Mouse (Mus musculus) hindbrain, embryonic 11.5 days (tissue): ENCODE results near the gene Serpind1. TPM values are rescaled to one million over a fixed set of nuclear protein-coding genes. Genes with fewer than 3 reads are reported as not detected.

Source experiments
- ATAC-seq: fragments of 200-750 bp; cut with Nextera tagmentation; 2 replicates; pipeline ENCODE4 v1.8.0; 2017; ENCODE audit warnings: mild to moderate bottlenecking, moderate TSS enrichment, moderate library complexity; ENCODE audit not compliant: low FRiP score
- DNase-seq: peaks from one replicate; pipeline ENCODE4 v3.0.0-alpha.2; 2015; ENCODE audit warnings: low spot score
- H3K27ac ChIP-seq: fragments of 300-500 bp; sonication (generic); 2 replicates; pipeline ENCODE4 v1.5.1; 2014; ENCODE audit warnings: mild to moderate bottlenecking, low read depth, low read length
- H3K27me3 ChIP-seq: fragments of 300-500 bp; sonication (generic); 2 replicates; pipeline ENCODE4 v1.6.1; 2014; ENCODE audit warnings: mild to moderate bottlenecking, low read length, moderate library complexity, mixed read lengths; ENCODE audit not compliant: control insufficient read depth, insufficient read depth
- H3K36me3 ChIP-seq: fragments of 300-500 bp; sonication (generic); 2 replicates; pipeline ENCODE4 v1.6.1; 2014; ENCODE audit warnings: mild to moderate bottlenecking, low read length, moderate library complexity, mixed read lengths; ENCODE audit not compliant: control insufficient read depth, insufficient read depth
- H3K4me1 ChIP-seq: fragments of 300-500 bp; sonication (generic); replicated peaks from 2 replicates; pipeline ENCODE4 v1.6.1; 2014; ENCODE audit warnings: low read length, mixed read lengths; ENCODE audit not compliant: control insufficient read depth, insufficient read depth
- H3K4me2 ChIP-seq: fragments of 300-500 bp; sonication (generic); replicated peaks from 2 replicates; pipeline ENCODE4 v1.6.1; 2014; ENCODE audit warnings: mild to moderate bottlenecking, low read depth, low read length
- H3K4me3 ChIP-seq: fragments of 300-500 bp; sonication (generic); 2 replicates; pipeline ENCODE4 v1.5.1; 2014; ENCODE audit warnings: low read depth, low read length
- H3K9ac ChIP-seq: fragments of 300-500 bp; sonication (generic); 2 replicates; pipeline ENCODE4 v1.6.1; 2014; ENCODE audit warnings: low read depth, low read length
- H3K9me3 ChIP-seq: fragments of 300-500 bp; sonication (generic); 2 replicates; pipeline ENCODE4 v1.6.1; 2016; ENCODE audit warnings: low read length; ENCODE audit not compliant: control insufficient read depth
- WGBS: fragments of 180-500 bp; shearing (Covaris S2); extraction: QIAGEN DNeasy Blood & Tissue Kit; methylation state at CpG from one replicate; pipeline ENCODE4 v1.1.7; 2014; 5-methylcytosine and 5-hydroxymethylcytosine counted together
- polyA plus RNA-seq: library from polyadenylated mRNA; unstranded; fragments of >200 nt; fragmentation: Nextera tagmentation; extraction: Ambion mirVana; gene quantifications from 2 replicates; pipeline ENCODE4 v1.2.1, GENCODE M21; 2014

The Serpind1 gene
- polyA plus RNA-seq, result 0.24 and 0.74 TPM in 2 replicates

DNA sequence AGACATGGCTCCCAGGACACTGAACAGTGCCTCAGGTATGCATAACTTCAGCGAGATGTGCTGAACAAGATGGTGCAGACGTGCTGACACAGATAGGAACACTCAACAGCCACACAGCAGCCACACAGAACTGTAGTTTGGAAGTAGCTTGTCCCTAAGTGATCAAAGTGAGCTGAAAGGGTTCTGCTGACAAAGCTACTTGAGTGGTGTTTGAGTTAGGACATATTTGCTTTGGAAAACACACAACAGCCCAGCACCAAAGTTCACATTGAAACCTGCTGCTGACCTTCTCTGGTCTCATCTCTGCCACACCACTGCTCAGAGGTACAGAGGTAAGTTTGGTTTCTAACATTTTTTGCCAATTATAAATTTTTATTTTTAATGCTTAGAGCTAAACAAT is at the start of gene Serpind1:
TSS of gene Serpind1 (plus strand) at position 256 of the 400 bp plus-strand sequence.
- no peak within 1 kb of the TSS for H3K27ac ChIP-seq
- no peaks in the 10 kb centered on the region for H3K27me3 ChIP-seq
- no peak within 1 kb of the TSS for H3K4me2 ChIP-seq
- 75% methylated on average over 2 of the region's 2 CpGs for WGBS
- DNase-seq (no peak), ATAC-seq (no peak)
- H3K9me3 ChIP-seq, result no peaks in the 10 kb centered on the region
- no peaks in the 10 kb centered on the region for H3K4me1 ChIP-seq
- no peaks in the 10 kb centered on the region for H3K36me3 ChIP-seq
- no peak within 1 kb of the TSS for H3K4me3 ChIP-seq
- no peak within 1 kb of the TSS for H3K9ac ChIP-seq

DNA sequence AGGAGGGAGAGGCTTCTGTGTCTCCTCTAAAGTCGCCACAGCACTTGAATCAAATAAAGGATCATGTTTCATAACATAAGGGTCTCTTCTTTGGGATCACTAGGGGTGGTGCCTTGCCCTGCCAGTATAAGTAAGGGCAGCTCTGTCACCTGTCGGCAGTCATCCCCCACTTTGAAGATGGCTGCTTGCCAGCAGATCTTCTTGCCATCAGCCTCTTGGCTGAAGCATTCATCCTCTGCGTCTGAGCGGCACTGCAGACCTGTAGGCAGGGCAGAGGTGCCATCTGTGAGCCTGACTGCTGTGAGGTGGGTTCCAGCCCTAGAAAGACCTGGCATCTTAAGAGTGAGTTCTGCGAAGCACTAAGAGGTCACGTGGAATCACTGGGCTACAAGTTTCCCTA is 48.0 kb upstream of the Serpind1 start:
- no peak for DNase-seq
- no peaks in the 10 kb centered on the region for H3K4me1 ChIP-seq
- WGBS, result 85% methylated on average over 6 of the region's 6 CpGs
- no peak overlapping the region for H3K9ac ChIP-seq
- H3K36me3 ChIP-seq, result peaks cover 5% of the 10 kb centered on the region; the same call in 1 of the 2 replicates
- H3K27me3 ChIP-seq, result peaks cover 11% of the 10 kb centered on the region
- H3K27ac ChIP-seq, result no peak overlapping the region
- no peak overlapping the region for H3K4me3 ChIP-seq
- H3K4me2 ChIP-seq, result no peak overlapping the region
- no peaks in the 10 kb centered on the region for H3K9me3 ChIP-seq
- ATAC-seq, result no peak

DNA sequence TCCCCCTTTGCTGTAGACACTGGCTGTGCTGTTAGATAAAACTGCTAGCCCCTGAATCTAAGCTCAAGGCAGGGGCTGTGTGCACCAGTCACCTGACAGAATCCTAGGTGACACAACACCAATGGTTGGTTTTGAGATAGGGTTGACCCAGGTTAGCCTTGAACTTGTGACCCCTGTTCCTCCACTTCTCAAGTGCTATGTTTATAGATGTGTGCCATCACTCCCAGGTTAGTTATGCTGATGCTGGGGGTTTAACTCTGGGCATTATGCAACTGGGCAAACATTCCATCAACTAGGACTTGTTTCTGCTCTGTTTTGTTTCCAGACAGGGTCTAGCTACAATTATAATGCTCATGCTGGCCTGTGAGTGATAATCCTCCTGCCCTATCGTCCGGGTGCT is 44.1 kb upstream of the Serpind1 start:
- no peak overlapping the region for H3K4me2 ChIP-seq
- H3K9ac ChIP-seq, result no peak overlapping the region
- no peak for ATAC-seq
- WGBS, result 97% methylated on average over 2 of the region's 2 CpGs
- no peak for DNase-seq
- H3K27me3 ChIP-seq, result no peaks in the 10 kb centered on the region
- no peak overlapping the region for H3K27ac ChIP-seq
- no peaks in the 10 kb centered on the region for H3K4me1 ChIP-seq
- peaks cover 7% of the 10 kb centered on the region; the same call in 1 of the 2 replicates for H3K36me3 ChIP-seq
- no peaks in the 10 kb centered on the region for H3K9me3 ChIP-seq
- no peak overlapping the region for H3K4me3 ChIP-seq

DNA sequence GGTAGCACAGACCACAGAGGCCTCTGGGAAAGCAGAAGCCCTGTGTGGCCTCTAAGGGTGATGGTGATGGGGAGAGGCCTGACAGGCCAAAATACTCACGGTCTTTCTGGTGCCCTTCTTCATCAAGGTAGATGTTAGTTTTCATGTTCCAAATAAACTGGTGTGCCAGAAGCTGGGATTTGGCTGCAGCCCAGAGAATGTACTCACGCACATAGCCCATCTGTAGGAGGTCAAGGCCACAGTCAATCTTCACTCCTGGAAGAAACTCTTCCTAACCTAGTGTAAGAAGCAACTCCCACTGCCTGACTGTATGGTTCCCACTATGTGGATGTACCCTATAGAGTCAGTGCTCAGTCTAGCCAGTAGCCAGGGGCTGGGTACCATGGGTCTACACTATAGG is 40.2 kb upstream of the Serpind1 start:
- DNase-seq (no peak), ATAC-seq (no peak)
- H3K4me2 ChIP-seq, result no peak overlapping the region
- H3K27me3 ChIP-seq, result no peaks in the 10 kb centered on the region
- no peak overlapping the region for H3K27ac ChIP-seq
- H3K4me3 ChIP-seq, result no peak overlapping the region
- H3K9me3 ChIP-seq, result no peaks in the 10 kb centered on the region
- 92% methylated on average over 2 of the region's 2 CpGs for WGBS
- H3K9ac ChIP-seq, result no peak overlapping the region
- no peaks in the 10 kb centered on the region for H3K4me1 ChIP-seq
- H3K36me3 ChIP-seq, result peaks cover 2% of the 10 kb centered on the region; the same call in 1 of the 2 replicates

DNA sequence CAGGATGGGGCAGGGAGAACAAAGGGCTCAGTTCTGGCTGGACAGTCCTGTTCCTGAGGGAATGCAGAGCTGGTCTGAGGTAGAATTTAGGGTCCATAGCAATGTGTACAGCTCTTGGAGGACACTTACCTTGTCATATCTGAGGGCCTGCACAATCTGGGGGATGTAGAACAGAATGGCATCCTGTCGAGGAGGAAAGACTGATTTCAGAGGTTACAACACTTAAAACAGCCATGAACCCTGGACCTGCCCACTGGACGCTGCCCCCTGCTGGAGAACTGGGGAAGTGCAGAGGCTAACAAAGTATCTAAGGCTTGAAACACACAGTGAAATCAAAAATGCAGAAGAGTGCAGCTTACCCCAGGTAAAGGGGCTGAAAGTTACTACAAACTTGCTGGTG is 38.4 kb upstream of the Serpind1 start:
- Histone ChIP-seq H3K4me3 (no peak overlapping the region), H3K27ac (no peak overlapping the region), H3K9me3 (no peaks in the 10 kb centered on the region), H3K36me3 (0 out of 2 replicates have a peak, but pooled peaks cover 2% of the 10 kb centered on the region), H3K4me2 (no peak overlapping the region), H3K9ac (no peak overlapping the region), H3K27me3 (no peaks in the 10 kb centered on the region), H3K4me1 (no peaks in the 10 kb centered on the region)
- ATAC-seq, result no peak
- WGBS, result 10% methylated on average over 2 of the region's 2 CpGs
- peak; percentile 87 for DNase-seq

DNA sequence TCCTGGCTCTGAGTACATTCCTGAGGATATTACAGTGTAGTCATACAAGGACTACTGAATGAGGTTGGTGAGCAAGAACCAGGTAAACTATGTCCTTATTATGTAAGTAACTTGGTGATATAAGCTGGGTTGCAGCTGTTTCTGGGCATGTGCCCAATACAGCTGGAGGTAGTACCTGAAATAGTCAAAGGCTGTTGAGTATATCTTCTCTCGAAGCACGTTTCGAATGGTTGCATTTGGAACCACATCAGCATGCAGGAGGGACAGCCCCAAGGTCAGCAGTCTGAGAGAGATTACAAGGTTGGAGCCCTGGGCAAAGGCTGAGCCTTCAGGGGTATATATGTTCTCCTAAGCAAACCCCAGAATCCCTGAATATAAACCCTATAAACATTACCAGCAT is 30.4 kb upstream of the Serpind1 start:
- no peaks in the 10 kb centered on the region for H3K9me3 ChIP-seq
- no peaks in the 10 kb centered on the region for H3K36me3 ChIP-seq
- WGBS, result 86% methylated on average over 3 of the region's 3 CpGs
- H3K27ac ChIP-seq, result no peak overlapping the region
- no peak overlapping the region for H3K9ac ChIP-seq
- H3K4me1 ChIP-seq, result no peaks in the 10 kb centered on the region
- H3K27me3 ChIP-seq, result no peaks in the 10 kb centered on the region
- DNase-seq (no peak), ATAC-seq (no peak)
- no peak overlapping the region for H3K4me2 ChIP-seq
- H3K4me3 ChIP-seq, result no peak overlapping the region

DNA sequence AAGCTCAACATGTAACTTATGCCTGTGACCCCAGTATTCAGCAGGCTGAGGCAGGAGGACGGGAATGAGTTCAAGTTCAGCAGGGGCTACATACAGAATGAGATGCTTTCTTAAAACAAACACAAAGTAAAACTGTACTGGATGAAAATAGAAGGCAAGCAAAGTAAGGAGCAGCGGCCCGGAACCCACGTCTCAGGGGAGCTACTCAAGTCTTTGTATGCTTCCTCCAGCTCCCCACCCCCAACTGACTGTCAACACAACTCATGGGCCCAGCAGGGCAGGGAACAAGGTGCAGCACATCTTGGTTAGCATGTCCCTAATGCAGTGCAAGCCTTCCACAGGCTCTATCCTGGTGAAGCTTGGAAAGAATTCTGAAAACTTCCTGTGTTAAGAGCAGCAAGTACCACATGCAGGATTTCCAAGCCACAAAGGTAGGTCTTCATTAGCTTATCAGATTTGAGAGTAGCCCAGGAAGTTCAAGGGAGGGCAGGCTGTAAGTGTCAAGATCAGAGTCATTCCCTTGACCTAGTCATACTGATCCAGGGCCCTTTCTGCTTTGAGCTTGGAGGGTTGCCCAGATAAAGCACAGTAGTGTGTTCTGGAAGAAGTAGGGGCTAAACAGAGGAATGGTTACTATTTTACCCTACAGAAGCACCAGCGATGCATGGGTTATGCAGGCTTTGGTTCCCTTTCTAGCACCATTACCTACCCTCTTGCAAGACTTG is 27.5 kb upstream of the Serpind1 start:
- DNase-seq (no peak), ATAC-seq (no peak)
- no peak overlapping the region for H3K9ac ChIP-seq
- 84% methylated on average over 5 of the region's 5 CpGs for WGBS
- no peak overlapping the region for H3K27ac ChIP-seq
- no peak overlapping the region for H3K4me2 ChIP-seq
- no peaks in the 10 kb centered on the region for H3K9me3 ChIP-seq
- no peaks in the 10 kb centered on the region for H3K36me3 ChIP-seq
- H3K27me3 ChIP-seq, result no peaks in the 10 kb centered on the region
- H3K4me3 ChIP-seq, result no peak overlapping the region
- H3K4me1 ChIP-seq, result no peaks in the 10 kb centered on the region

DNA sequence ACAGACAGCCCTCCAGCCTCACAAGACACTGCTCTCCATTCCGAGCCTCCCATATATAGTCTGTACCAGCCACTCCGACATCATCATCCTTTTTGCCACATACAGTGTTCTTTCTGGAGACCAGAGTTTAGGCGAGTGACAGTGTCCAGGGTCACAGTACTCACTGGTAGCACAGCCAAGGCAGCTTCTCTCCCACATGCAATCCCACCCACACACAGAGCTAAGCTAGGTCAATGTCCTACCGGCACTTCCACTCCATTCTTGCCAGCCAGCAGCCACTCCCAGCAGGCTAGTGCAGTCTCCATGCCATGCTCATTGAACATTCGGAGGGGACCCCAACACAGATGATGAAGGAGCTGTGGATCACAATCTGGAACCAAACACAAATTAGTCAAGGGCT is 23.7 kb upstream of the Serpind1 start:
- 0 out of 2 replicates have a peak, but pooled peaks cover 2% of the 10 kb centered on the region for H3K36me3 ChIP-seq
- no peak overlapping the region for H3K4me2 ChIP-seq
- no peaks in the 10 kb centered on the region for H3K9me3 ChIP-seq
- no peaks in the 10 kb centered on the region for H3K4me1 ChIP-seq
- ATAC-seq, result no peak
- no peak overlapping the region for H3K4me3 ChIP-seq
- H3K27ac ChIP-seq, result no peak overlapping the region
- DNase-seq, result no peak
- 88% methylated on average over 5 of the region's 5 CpGs for WGBS
- H3K9ac ChIP-seq, result no peak overlapping the region
- H3K27me3 ChIP-seq, result no peaks in the 10 kb centered on the region

DNA sequence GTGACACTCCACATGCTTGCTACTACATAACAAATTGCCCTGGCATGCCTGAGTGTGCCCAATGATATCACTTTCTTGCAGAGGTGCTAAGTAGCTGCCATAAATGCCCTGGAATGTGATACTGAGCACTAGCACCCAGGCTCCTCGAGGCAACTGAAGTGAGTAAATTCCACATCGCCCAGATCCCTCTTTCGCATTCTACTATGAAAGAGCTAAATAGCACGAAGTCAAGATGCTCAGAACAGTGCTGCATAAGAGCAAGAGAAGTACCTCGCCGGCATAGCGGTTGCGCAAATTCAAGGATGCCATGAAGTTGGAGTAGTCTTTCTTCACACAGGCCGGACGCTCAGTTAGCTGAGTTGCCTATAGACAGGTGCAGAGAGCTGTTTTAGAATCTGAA is 22.1 kb upstream of the Serpind1 start:
- DNase-seq, result no peak

More for the DNA sequence above, 22.1 kb upstream of the Serpind1 start:
- H3K27me3 ChIP-seq, result no peaks in the 10 kb centered on the region
- H3K9ac ChIP-seq, result no peak overlapping the region
- H3K36me3 ChIP-seq, result 0 out of 2 replicates have a peak, but pooled peaks cover 5% of the 10 kb centered on the region
- H3K27ac ChIP-seq, result no peak overlapping the region
- no peak for ATAC-seq
- no peak overlapping the region for H3K4me3 ChIP-seq
- WGBS, result 95% methylated on average over 10 of the region's 10 CpGs
- H3K4me2 ChIP-seq, result no peak overlapping the region
- H3K4me1 ChIP-seq, result no peaks in the 10 kb centered on the region
- H3K9me3 ChIP-seq, result no peaks in the 10 kb centered on the region
